In the genomic region with DNA sequence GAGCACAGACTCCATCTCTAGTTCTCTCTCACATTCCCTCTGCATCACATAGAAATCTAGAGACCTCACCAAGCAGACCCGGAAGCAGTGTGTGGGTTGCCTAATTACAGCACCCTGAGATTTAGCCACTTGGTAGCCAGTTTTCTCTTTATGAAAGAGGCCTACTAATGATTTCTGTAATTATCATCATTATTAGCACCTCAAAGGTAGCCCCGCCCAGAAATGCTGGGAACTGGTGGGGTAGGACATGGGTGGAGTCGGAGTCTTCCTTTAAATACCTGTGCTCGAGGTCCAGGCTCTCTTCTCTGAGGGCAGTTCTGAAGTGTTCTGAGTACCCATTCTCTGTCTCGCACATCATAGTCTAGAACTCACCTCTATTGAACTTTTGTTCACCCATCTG, we compare ENCODE assay signal across 36 mouse cellular contexts. TPM values are rescaled to one million over a fixed set of nuclear protein-coding genes. Genes with fewer than 3 reads are reported as not detected.
"Had no signal": no experiment of that assay in that cellular context is flagged by ENCODE, and none has a peak within 500 bp of the region (broad histone marks: within the 10 kb centered on the region; RNA-seq: fewer than 3 reads in every experiment).

Gene Actbl2, plus strand, starts transcription at position 301 of the 400 bp plus-strand sequence.

- H3K4me2 ChIP-seq: embryonic facial prominence, embryonic 12.5 days; embryonic facial prominence, embryonic 13.5 days; embryonic facial prominence, embryonic 15.5 days; forebrain, embryonic 12.5 days; forebrain, embryonic 13.5 days; forebrain, embryonic 15.5 days had no signal

- ATAC-seq: forebrain, embryonic 13.5 days; forebrain, embryonic 14.5 days; forebrain, embryonic 15.5 days; forebrain, embryonic 16.5 days; forebrain, postnatal 0 days had no signal

- H3K4me3 ChIP-seq: embryonic facial prominence, embryonic 10.5 days; embryonic facial prominence, embryonic 12.5 days; embryonic facial prominence, embryonic 13.5 days; embryonic facial prominence, embryonic 15.5 days; erythroblast, embryonic 14.5 days; forebrain, embryonic 10.5 days; forebrain, embryonic 12.5 days; forebrain, embryonic 13.5 days; forebrain, embryonic 15.5 days; gastrocnemius, adult 2 months had no signal

- H3K27me3 ChIP-seq: embryonic facial prominence, embryonic 12.5 days; embryonic facial prominence, embryonic 13.5 days; embryonic facial prominence, embryonic 15.5 days; forebrain, embryonic 12.5 days; forebrain, embryonic 13.5 days; forebrain, embryonic 15.5 days had no signal

- H3K4me1 ChIP-seq: embryonic facial prominence, embryonic 12.5 days; embryonic facial prominence, embryonic 15.5 days had no signal

- H3K36me3 ChIP-seq: embryonic facial prominence, embryonic 10.5 days; embryonic facial prominence, embryonic 12.5 days; embryonic facial prominence, embryonic 13.5 days; embryonic facial prominence, embryonic 15.5 days; forebrain, embryonic 10.5 days; forebrain, embryonic 12.5 days; forebrain, embryonic 15.5 days had no signal

- DNase-seq: cerebellum, adult 2 months; cerebellum, adult 8-10 months; cerebellum, adult 9-10 months; cerebellum, adult 9-11 months; cerebellum, postnatal 10 days; cerebellum, postnatal 14 days; cerebellum, postnatal 25 days; cerebellum, postnatal 36 days; embryo, embryonic 11 days; forebrain, postnatal 0 days; gastrocnemius, adult 2 months; gastrocnemius, postnatal 10 days; gastrocnemius, postnatal 14 days; gastrocnemius, postnatal 25 days; gastrocnemius, postnatal 36 days; heart, adult 18-20 months had no signal

- H3K9ac ChIP-seq: embryonic facial prominence, embryonic 12.5 days; embryonic facial prominence, embryonic 13.5 days; embryonic facial prominence, embryonic 15.5 days; forebrain, embryonic 12.5 days; forebrain, embryonic 13.5 days; forebrain, embryonic 15.5 days; forebrain, postnatal 0 days had no signal

- H3K27ac ChIP-seq: embryonic facial prominence, embryonic 10.5 days; embryonic facial prominence, embryonic 12.5 days; embryonic facial prominence, embryonic 13.5 days; embryonic facial prominence, embryonic 15.5 days; forebrain, embryonic 10.5 days; forebrain, embryonic 12.5 days; forebrain, embryonic 13.5 days; forebrain, embryonic 15.5 days; gastrocnemius, adult 2 months had no signal

- H3K9me3 ChIP-seq: embryonic facial prominence, embryonic 10.5 days; embryonic facial prominence, embryonic 12.5 days; embryonic facial prominence, embryonic 13.5 days; embryonic facial prominence, embryonic 15.5 days; forebrain, embryonic 10.5 days; forebrain, embryonic 12.5 days; forebrain, embryonic 13.5 days; forebrain, embryonic 15.5 days had no signal

RNA-seq across cellular contexts. Expression of gene Actbl2, which starts in this region (rescaled TPM):
- total RNA-seq: common myeloid progenitor, adult 5-6 weeks; forebrain, postnatal 0 days; gastrocnemius, adult 18-20 months; gastrocnemius, adult 2 months; gastrocnemius, adult 8-10 months; gastrocnemius, postnatal 10 days; gastrocnemius, postnatal 14 days; gastrocnemius, postnatal 25 days; gastrocnemius, postnatal 36 days; gastrocnemius, postnatal 4 days; granulocyte monocyte progenitor cell, adult 5-6 weeks; heart, adult 18-20 months had no signal
- polyA plus RNA-seq: cortical plate, adult 2 months; embryonic facial prominence, embryonic 10.5 days; embryonic facial prominence, embryonic 11.5 days; embryonic facial prominence, embryonic 13.5 days; embryonic facial prominence, embryonic 14.5 days; erythroblast, embryonic 14.5 days; forebrain, embryonic 10.5 days; forebrain, embryonic 11.5 days; forebrain, embryonic 12.5 days; forebrain, embryonic 13.5 days; forebrain, embryonic 14.5 days; forebrain, embryonic 15.5 days; forebrain, embryonic 16.5 days; forebrain, postnatal 0 days had no signal
